Mouse (Mus musculus) CH12.LX (cell line): ENCODE measurements around the gene Cd180. TPM values are rescaled to one million over a fixed set of nuclear protein-coding genes. Genes with fewer than 3 reads are reported as not detected.

Experiments
- DNase-seq: peaks from one replicate; pipeline ENCODE4 v3.0.0-alpha.2; 2013; ENCODE audit errors: extremely low read depth
- H3K27ac ChIP-seq: 2 replicates; pipeline ENCODE4 v1.5.1; 2012; ENCODE audit warnings: low read depth, mild to moderate bottlenecking, control low read depth, moderate library complexity; ENCODE audit not compliant: insufficient read depth
- H3K27me3 ChIP-seq: replicated peaks from 2 replicates; pipeline ENCODE3; 2012; ENCODE audit warnings: inconsistent platforms
- H3K36me3 ChIP-seq, 2 experiments: replicated peaks in 1 of 2; 2 replicates each; pipeline versions ENCODE3 to v1.6.1; 2012; ENCODE audit warnings: inconsistent platforms in 1 of 2, low read length in 1 of 2, mild to moderate bottlenecking in 1 of 2, mixed read lengths in 1 of 2, moderate library complexity in 1 of 2; ENCODE audit not compliant: control insufficient read depth in 1 of 2, insufficient read depth in 1 of 2
- H3K4me1 ChIP-seq, 2 experiments: 2 replicates each; pipeline ENCODE4 v1.6.1; 2012; ENCODE audit warnings: inconsistent platforms in 1 of 2, moderate library complexity in 1 of 2; ENCODE audit not compliant: insufficient read depth in 2 of 2, control insufficient read depth in 1 of 2
- H3K4me2 ChIP-seq: 2 replicates; pipeline ENCODE4 v1.6.1; 2012; ENCODE audit warnings: low read depth, mild to moderate bottlenecking, control low read depth; ENCODE audit not compliant: poor library complexity, insufficient read depth, severe bottlenecking
- H3K4me3 ChIP-seq, 3 experiments: fragments of 150-350 bp in 1 of 3; sonication (generic) in 1 of 3; replicated peaks in 1 of 3; 2 replicates each; pipeline versions ENCODE3 to v1.5.1; 2011 to 2012; ENCODE audit warnings: low read depth in 2 of 3, low read length in 2 of 3, mild to moderate bottlenecking in 2 of 3, moderate library complexity in 2 of 3, control low read depth in 1 of 3, improper control_type of control experiment in 1 of 3, inconsistent platforms in 1 of 3, mixed read lengths in 1 of 3; ENCODE audit not compliant: poor library complexity in 1 of 3
- H3K79me2 ChIP-seq: replicated peaks from 2 replicates; pipeline ENCODE4 v1.6.1; 2012; ENCODE audit warnings: mild to moderate bottlenecking, moderate library complexity; ENCODE audit not compliant: control insufficient read depth, poor library complexity, insufficient read depth, severe bottlenecking; ENCODE audit errors: extremely low read depth
- H3K9ac ChIP-seq: 2 replicates; pipeline ENCODE4 v1.6.1; 2012; ENCODE audit warnings: low read depth, mild to moderate bottlenecking, control low read depth, moderate library complexity; ENCODE audit not compliant: insufficient read depth
- H3K9me3 ChIP-seq: replicated peaks from 2 replicates; pipeline ENCODE3; 2012; ENCODE audit warnings: low read length, inconsistent platforms, mixed read lengths
- CHD1 ChIP-seq: IDR thresholded peaks from 2 replicates; pipeline ENCODE4 v1.6.1; 2012; ENCODE audit warnings: low read depth, low read length, improper control_type of control experiment, inconsistent platforms
- E2F4 ChIP-seq: IDR thresholded peaks from 2 replicates; pipeline ENCODE4 v1.6.1; 2011; ENCODE audit warnings: low read depth, low read length, improper control_type of control experiment; ENCODE audit not compliant: insufficient replicate concordance
- IRF4 ChIP-seq: IDR thresholded peaks from 2 replicates; pipeline ENCODE4 v1.6.1; 2014; ENCODE audit warnings: low read depth, mild to moderate bottlenecking, inconsistent platforms, low read length, improper control_type of control experiment
- JUND ChIP-seq: conservative IDR thresholded peaks from 2 replicates; pipeline ENCODE4 v1.6.1; 2011; ENCODE audit warnings: low read depth, low read length, improper control_type of control experiment
- KAT2A ChIP-seq: IDR thresholded peaks from 2 replicates; pipeline ENCODE4 v1.6.1; 2012; ENCODE audit warnings: low read length, improper control_type of control experiment, inconsistent platforms; ENCODE audit not compliant: insufficient replicate concordance
- MAFK ChIP-seq: IDR thresholded peaks from 2 replicates; pipeline ENCODE4 v1.6.1; 2011; ENCODE audit warnings: low read length, improper control_type of control experiment; ENCODE audit not compliant: insufficient replicate concordance
- MAZ ChIP-seq: IDR thresholded peaks from 2 replicates; pipeline ENCODE4 v1.6.1; 2012; ENCODE audit warnings: low read depth, mild to moderate bottlenecking, inconsistent platforms, low read length, improper control_type of control experiment, moderate library complexity
- MEF2A ChIP-seq: IDR thresholded peaks from 2 replicates; pipeline ENCODE4 v1.6.1; 2014; ENCODE audit warnings: low read depth, mild to moderate bottlenecking, inconsistent platforms, low read length, improper control_type of control experiment, borderline replicate concordance
- MXI1 ChIP-seq: IDR thresholded peaks from 2 replicates; pipeline ENCODE4 v1.6.1; 2011; ENCODE audit warnings: mild to moderate bottlenecking, low read depth, low read length, improper control_type of control experiment
- NELFE ChIP-seq: IDR thresholded peaks from 2 replicates; pipeline ENCODE4 v1.6.1; 2011; ENCODE audit warnings: low read depth, low read length, improper control_type of control experiment
- PAX5 ChIP-seq: IDR thresholded peaks from 2 replicates; pipeline ENCODE4 v1.6.1; 2012; ENCODE audit warnings: low read length, inconsistent platforms, mixed read lengths
- POLR2A ChIP-seq: IDR thresholded peaks from 2 replicates; pipeline ENCODE4 v1.6.1; 2011; ENCODE audit warnings: low read depth, mild to moderate bottlenecking, improper control_type of control experiment, low read length
- RAD21 ChIP-seq: IDR thresholded peaks from 2 replicates; pipeline ENCODE4 v1.6.1; 2011; ENCODE audit warnings: low read depth, mild to moderate bottlenecking, low read length, improper control_type of control experiment, moderate library complexity
- SMC3 ChIP-seq: IDR thresholded peaks from 2 replicates; pipeline ENCODE4 v1.6.1; 2011; ENCODE audit warnings: low read depth, low read length, improper control_type of control experiment
- TBP ChIP-seq: conservative IDR thresholded peaks from 2 replicates; pipeline ENCODE4 v1.6.1; 2011; ENCODE audit warnings: low read depth, low read length, improper control_type of control experiment
- TCF12 ChIP-seq: IDR thresholded peaks from 2 replicates; pipeline ENCODE4 v1.6.1; 2014; ENCODE audit warnings: low read depth, mild to moderate bottlenecking, inconsistent platforms, low read length, improper control_type of control experiment
- UBTF ChIP-seq: IDR thresholded peaks from 2 replicates; pipeline ENCODE4 v1.6.1; 2012; ENCODE audit warnings: low read depth, mild to moderate bottlenecking, inconsistent platforms, low read length, improper control_type of control experiment, moderate library complexity
- USF1 ChIP-seq: IDR thresholded peaks from 2 replicates; pipeline ENCODE4 v1.6.1; 2014; ENCODE audit warnings: low read depth, mild to moderate bottlenecking, inconsistent platforms, low read length, improper control_type of control experiment
- ZC3H11A ChIP-seq: IDR thresholded peaks from 2 replicates; pipeline ENCODE4 v1.6.1; 2012; ENCODE audit warnings: low read depth, mild to moderate bottlenecking, inconsistent platforms, low read length, improper control_type of control experiment
- ZKSCAN1 ChIP-seq: IDR thresholded peaks from 2 replicates; pipeline ENCODE4 v1.6.1; 2012; ENCODE audit warnings: low read depth, inconsistent platforms, low read length, improper control_type of control experiment, borderline replicate concordance
- ZNF384 ChIP-seq: IDR thresholded peaks from 2 replicates; pipeline ENCODE4 v1.6.1; 2012; ENCODE audit warnings: low read depth, low read length, improper control_type of control experiment, inconsistent platforms
- dilution Hi-C: fragments of 300-500 bp; cut with MboI; formaldehyde crosslinking; loops from 2 replicates; pipeline ENCODE4 v1.14.3; 2020; ENCODE audit warnings: low sequenced_read_pairs; ENCODE audit not compliant: extremely low pct_unique_long_range_greater_than_20kb, extremely low pct_ligation_motif_present
- in situ Hi-C: fragments of 300-500 bp; cut with MboI; formaldehyde crosslinking; loops from 3 replicates; pipeline ENCODE4 v1.14.3; 2019; ENCODE audit warnings: low sequenced_read_pairs, low pct_ligation_motif_present, low pct_unique_long_range_greater_than_20kb, mixed read lengths
- polyA plus RNA-seq: library from polyadenylated mRNA; unstranded; fragments of >175 nt; gene quantifications from 2 replicates; pipeline ENCODE4 v1.2.1, GENCODE M21; 2012; ENCODE audit warnings: low read depth; ENCODE audit not compliant: insufficient read length
- total RNA-seq, 2 experiments: library from RNA; depleted of rRNA; stranded (reverse); fragments of 300-350 nt in 1 of 2; fragments of >200 nt in 1 of 2; gene quantifications; 2 replicates each; pipeline ENCODE4 v1.2.3; 2012 to 2014

The Cd180 gene
- total and polyA plus RNA-seq, 3 experiments: 34.2 to 232 (median 40.4) TPM

- H3K4me1 ChIP-seq: no peaks in the 10 kb centered on the region
- no peaks in the 10 kb centered on the region for H3K27me3 ChIP-seq
- no peak overlapping the region for H3K4me2 ChIP-seq
- no peak overlapping the region for H3K4me3 ChIP-seq
- dilution Hi-C loops (no loop called here), in situ Hi-C loops (no loop called here)
- no peaks in the 10 kb centered on the region for H3K79me2 ChIP-seq
- no peak overlapping the region for H3K27ac ChIP-seq
- no peak for TF ChIP-seq KAT2A
- TF ChIP-seq NELFE: no peak
- no peak for TF ChIP-seq RAD21
- no peak for TF ChIP-seq ZNF384
- TF ChIP-seq UBTF: no peak
- no peak for TF ChIP-seq JUND
- no peak for TF ChIP-seq MAFK
- no peak for TF ChIP-seq MEF2A
- no peak for TF ChIP-seq MXI1
- no peak for TF ChIP-seq PAX5
- TF ChIP-seq USF1: no peak
- TF ChIP-seq ZC3H11A: no peak
- TF ChIP-seq CHD1: no peak
- no peak for TF ChIP-seq POLR2A
- TF ChIP-seq ZKSCAN1: no peak
- no peak for TF ChIP-seq SMC3
- TF ChIP-seq TBP: no peak
- no peak for TF ChIP-seq E2F4
- no peak for DNase-seq
- peaks cover 26 to 28% of the 10 kb centered on the region in 2 experiments for H3K36me3 ChIP-seq
- no peak overlapping the region for H3K9ac ChIP-seq
- no peaks in the 10 kb centered on the region for H3K9me3 ChIP-seq
Observed at GRCm38 (mm10) chr13:102775506-102775905, 82.1 kb downstream of the Cd180 start.

DNA sequence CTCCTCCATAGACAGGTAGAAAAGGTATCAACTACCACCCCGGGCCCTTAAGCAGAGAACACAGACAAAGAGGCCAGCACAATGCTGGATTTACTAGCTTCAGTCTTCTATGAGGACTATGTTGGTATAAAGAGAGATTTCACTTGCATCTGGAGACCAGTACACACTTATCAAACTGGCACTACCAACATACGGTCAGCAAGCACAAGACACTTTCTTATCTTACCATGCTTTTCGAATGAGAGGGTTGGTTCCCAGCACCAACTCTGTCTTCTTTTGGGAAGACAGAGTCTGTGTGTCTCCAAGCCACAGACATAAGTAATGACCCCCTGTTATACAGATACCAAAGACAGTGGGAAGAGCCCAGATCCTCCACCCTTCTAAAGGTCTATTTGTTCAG lies 85.5 kb downstream of the Cd180 start:
- peaks cover 28% of the 10 kb centered on the region in 2 experiments for H3K36me3 ChIP-seq
- no peak for TF ChIP-seq IRF4
- TF ChIP-seq UBTF: no peak
- no peak for TF ChIP-seq MAZ
- no peak for TF ChIP-seq TCF12
- no peak for TF ChIP-seq SMC3
- dilution Hi-C loops: no loop called here
- no peaks in the 10 kb centered on the region for H3K4me1 ChIP-seq
- no peaks in the 10 kb centered on the region for H3K9me3 ChIP-seq
- no peak for DNase-seq
- no peaks in the 10 kb centered on the region for H3K79me2 ChIP-seq
- no peak overlapping the region for H3K27ac ChIP-seq
- H3K4me3 ChIP-seq: no peak overlapping the region
- H3K4me2 ChIP-seq: no peak overlapping the region
- in situ Hi-C loops: no loop called here
- H3K9ac ChIP-seq: no peak overlapping the region
- H3K27me3 ChIP-seq: no peaks in the 10 kb centered on the region
